Mouse (Mus musculus): ENCODE data around the gene Grb10.

Gene Grb10

GRCm38 (mm10) chr11:11965501-11966125 lies 72.9 kb downstream of the Grb10 start:
- TF ChIP-seq GATA4 (IDR thresholded peaks at IDR 0.05; ENCODE audit: insufficient replicate concordance, low read length), result no peak

- TF ChIP-seq GATA4 (IDR thresholded peaks at IDR 0.05; ENCODE audit: insufficient replicate concordance, low read length), result no peak
Measured at GRCm38 (mm10) chr11:11964729-11965128, 73.8 kb downstream of the Grb10 start.

GRCm38 (mm10) chr11:11963587-11963986 lies 74.9 kb downstream of the Grb10 start:
- TF ChIP-seq GATA4 (IDR thresholded peaks at IDR 0.05; ENCODE audit: insufficient replicate concordance, low read length), result no peak

GRCm38 (mm10) chr11:11963065-11963464 lies 75.4 kb downstream of the Grb10 start:
- TF ChIP-seq GATA4 (IDR thresholded peaks at IDR 0.05; ENCODE audit: insufficient replicate concordance, low read length), result no peak

GRCm38 (mm10) chr11:11962629-11962954 lies 75.9 kb downstream of the Grb10 start:
- TF ChIP-seq GATA4 (IDR thresholded peaks at IDR 0.05; ENCODE audit: insufficient replicate concordance, low read length), result no peak

GRCm38 (mm10) chr11:11961917-11962628 lies 76.4 kb downstream of the Grb10 start:
- peak; percentile 84 for TF ChIP-seq GATA4 (IDR thresholded peaks at IDR 0.05; ENCODE audit: insufficient replicate concordance, low read length)

GRCm38 (mm10) chr11:11960858-11961257 lies 77.6 kb downstream of the Grb10 start:
- no peak for TF ChIP-seq GATA4 (IDR thresholded peaks at IDR 0.05; ENCODE audit: insufficient replicate concordance, low read length)

- no peak for TF ChIP-seq GATA4 (IDR thresholded peaks at IDR 0.05; ENCODE audit: insufficient replicate concordance, low read length)
Measured at GRCm38 (mm10) chr11:11960227-11960626, 78.3 kb downstream of the Grb10 start.

- no peak for TF ChIP-seq GATA4 (IDR thresholded peaks at IDR 0.05; ENCODE audit: insufficient replicate concordance, low read length)
Measured at GRCm38 (mm10) chr11:11958479-11958878, 80.0 kb downstream of the Grb10 start.

- TF ChIP-seq GATA4 (IDR thresholded peaks at IDR 0.05; ENCODE audit: insufficient replicate concordance, low read length), result no peak
Measured at GRCm38 (mm10) chr11:11958061-11958361, 80.5 kb downstream of the Grb10 start.

GRCm38 (mm10) chr11:11957211-11958060 lies 81.0 kb downstream of the Grb10 start:
- no peak for TF ChIP-seq GATA4 (IDR thresholded peaks at IDR 0.05; ENCODE audit: insufficient replicate concordance, low read length)

GRCm38 (mm10) chr11:11955783-11956182 lies 82.7 kb downstream of the Grb10 start:
- TF ChIP-seq GATA4 (IDR thresholded peaks at IDR 0.05; ENCODE audit: insufficient replicate concordance, low read length), result no peak

GRCm38 (mm10) chr11:11954606-11955005 lies 83.9 kb downstream of the Grb10 start:
- TF ChIP-seq GATA4 (IDR thresholded peaks at IDR 0.05; ENCODE audit: insufficient replicate concordance, low read length), result no peak

GRCm38 (mm10) chr11:11954115-11954438 lies 84.4 kb downstream of the Grb10 start:
- no peak for TF ChIP-seq GATA4 (IDR thresholded peaks at IDR 0.05; ENCODE audit: insufficient replicate concordance, low read length)

- TF ChIP-seq GATA4 (IDR thresholded peaks at IDR 0.05; ENCODE audit: insufficient replicate concordance, low read length), result no peak
Measured at GRCm38 (mm10) chr11:11953364-11954114, 84.9 kb downstream of the Grb10 start.

GRCm38 (mm10) chr11:11952569-11952968 lies 85.9 kb downstream of the Grb10 start:
- TF ChIP-seq GATA4 (IDR thresholded peaks at IDR 0.05; ENCODE audit: insufficient replicate concordance, low read length), result peak; percentile 65; the same call in 1 of the 2 replicates

Data from liver, adult (tissue).